Mouse (Mus musculus) neural tube, embryonic 13.5 days (tissue): ENCODE data around the gene Gprc5a. TPM values are rescaled to one million over a fixed set of nuclear protein-coding genes. Genes with fewer than 3 reads are reported as not detected.

Experiments
- ATAC-seq: fragments of 200-750 bp; cut with Nextera tagmentation; 2 replicates; pipeline ENCODE4 v1.8.0; 2017; ENCODE audit warnings: low read depth, mild to moderate bottlenecking, moderate TSS enrichment, moderate library complexity
- H3K27ac ChIP-seq: fragments of 300-500 bp; sonication (generic); replicated peaks from 2 replicates; pipeline ENCODE4 v1.5.1; 2015; ENCODE audit warnings: moderate library complexity, mild to moderate bottlenecking, inconsistent platforms
- H3K27me3 ChIP-seq: fragments of 300-500 bp; sonication (generic); 2 replicates; pipeline ENCODE4 v1.6.1; 2015; ENCODE audit warnings: mild to moderate bottlenecking, inconsistent platforms
- H3K36me3 ChIP-seq: fragments of 300-500 bp; sonication (generic); 2 replicates; pipeline ENCODE4 v1.6.1; 2015; ENCODE audit warnings: mild to moderate bottlenecking, inconsistent platforms
- H3K4me1 ChIP-seq: fragments of 300-500 bp; sonication (generic); replicated peaks from 2 replicates; pipeline ENCODE4 v1.6.1; 2015; ENCODE audit warnings: inconsistent platforms
- H3K4me2 ChIP-seq: fragments of 300-500 bp; sonication (generic); 2 replicates; pipeline ENCODE4 v1.6.1; 2015; ENCODE audit warnings: inconsistent platforms, mild to moderate bottlenecking, moderate library complexity
- H3K4me3 ChIP-seq: fragments of 300-500 bp; sonication (generic); 2 replicates; pipeline ENCODE4 v1.5.1; 2015; ENCODE audit warnings: mild to moderate bottlenecking, inconsistent platforms
- H3K9ac ChIP-seq: fragments of 300-500 bp; sonication (generic); 2 replicates; pipeline ENCODE4 v1.6.1; 2015; ENCODE audit warnings: moderate library complexity, mild to moderate bottlenecking, inconsistent platforms
- H3K9me3 ChIP-seq: fragments of 300-500 bp; sonication (generic); 2 replicates; pipeline ENCODE4 v1.6.1; 2016; ENCODE audit warnings: inconsistent platforms
- WGBS: fragments of 180-500 bp; shearing (Covaris S2); methylation state at CpG from one replicate; pipeline ENCODE4 v1.1.7; 2015; 5-methylcytosine and 5-hydroxymethylcytosine counted together
- polyA plus RNA-seq: library from polyadenylated mRNA; unstranded; fragments of >200 nt; fragmentation: Nextera tagmentation; extraction: Ambion mirVana; gene quantifications from 2 replicates; pipeline ENCODE4 v1.2.1, GENCODE M21; 2015

Gene Gprc5a
- polyA plus RNA-seq, 1 experiment from 2014 or later: 2.0 TPM

GRCm38 (mm10) chr6:135113114-135113436, 47.6 kb downstream of the Gprc5a start:
- Histone ChIP-seq H3K4me1 (peaks cover 16% of the 10 kb centered on the region), H3K9ac (no peak overlapping the region), H3K4me3 (no peak overlapping the region), H3K27me3 (peaks cover 26% of the 10 kb centered on the region), H3K36me3 (no peaks in the 10 kb centered on the region), H3K9me3 (no peaks in the 10 kb centered on the region), H3K4me2 (0 out of 2 replicates have a peak overlapping the region, but pooled peaks have one; percentile 1), H3K27ac (no peak overlapping the region)
- ATAC-seq: no peak
- 8% methylated on average over 6 of the region's 6 CpGs for WGBS

GRCm38 (mm10) chr6:135116479-135116878, 51.0 kb downstream of the Gprc5a start:
- H3K4me3 ChIP-seq: no peak overlapping the region
- no peaks in the 10 kb centered on the region for H3K36me3 ChIP-seq
- H3K9ac ChIP-seq: no peak overlapping the region
- H3K27me3 ChIP-seq: peaks cover 17% of the 10 kb centered on the region; the same call in 1 of the 2 replicates
- H3K4me2 ChIP-seq: no peak overlapping the region
- no peak for ATAC-seq
- no peaks in the 10 kb centered on the region for H3K9me3 ChIP-seq
- peaks cover 16% of the 10 kb centered on the region for H3K4me1 ChIP-seq
- WGBS: 92% methylated on average over 8 of the region's 8 CpGs
- no peak overlapping the region for H3K27ac ChIP-seq

- H3K4me3 ChIP-seq: no peak within 1 kb of the TSS
- WGBS: 89% methylated on average over 5 of the region's 5 CpGs
Observed at GRCm38 (mm10) chr6:135118183-135118582, 52.7 kb downstream of the Gprc5a start, which contains the start of gene Gprc5d. Gprc5d (minus strand) TSS chr6:135118283.

GRCm38 (mm10) chr6:135124755-135125380, 59.4 kb downstream of the Gprc5a start:
- no peak overlapping the region for H3K27ac ChIP-seq
- H3K4me3 ChIP-seq: no peak overlapping the region
- 51% methylated on average over 5 of the region's 5 CpGs for WGBS
- no peak for ATAC-seq
- no peaks in the 10 kb centered on the region for H3K9me3 ChIP-seq
- H3K4me1 ChIP-seq: no peaks in the 10 kb centered on the region
- no peak overlapping the region for H3K9ac ChIP-seq
- H3K27me3 ChIP-seq: no peaks in the 10 kb centered on the region
- H3K4me2 ChIP-seq: no peak overlapping the region
- no peaks in the 10 kb centered on the region for H3K36me3 ChIP-seq

More at GRCm38 (mm10) chr6:135118183-135118582, 52.7 kb downstream of the Gprc5a start, which contains the start of gene Gprc5d:
- ATAC-seq: no peak
- peaks cover 17% of the 10 kb centered on the region; the same call in 1 of the 2 replicates for H3K27me3 ChIP-seq
- no peaks in the 10 kb centered on the region for H3K36me3 ChIP-seq
- H3K9me3 ChIP-seq: no peaks in the 10 kb centered on the region
- H3K9ac ChIP-seq: no peak within 1 kb of the TSS
- no peak within 1 kb of the TSS for H3K4me2 ChIP-seq
- H3K27ac ChIP-seq: no peak within 1 kb of the TSS
- H3K4me1 ChIP-seq: peaks cover 3% of the 10 kb centered on the region

- no peak overlapping the region for H3K4me3 ChIP-seq
- no peaks in the 10 kb centered on the region for H3K36me3 ChIP-seq
- no peak overlapping the region for H3K4me2 ChIP-seq
- H3K27ac ChIP-seq: no peak overlapping the region
- 80% methylated on average over 7 of the region's 7 CpGs for WGBS
- ATAC-seq: no peak
- H3K27me3 ChIP-seq: no peaks in the 10 kb centered on the region
- no peak overlapping the region for H3K9ac ChIP-seq
- H3K9me3 ChIP-seq: no peaks in the 10 kb centered on the region
- peaks cover 9% of the 10 kb centered on the region for H3K4me1 ChIP-seq
Observed at GRCm38 (mm10) chr6:135133086-135133485, 67.6 kb downstream of the Gprc5a start.

- no peaks in the 10 kb centered on the region for H3K9me3 ChIP-seq
- peaks cover 13% of the 10 kb centered on the region for H3K4me1 ChIP-seq
- WGBS: 95% methylated on average over 9 of the region's 9 CpGs
- no peaks in the 10 kb centered on the region for H3K36me3 ChIP-seq
- no peak overlapping the region for H3K9ac ChIP-seq
- no peak overlapping the region for H3K4me2 ChIP-seq
- no peak for ATAC-seq
- H3K27ac ChIP-seq: no peak overlapping the region
- no peaks in the 10 kb centered on the region for H3K27me3 ChIP-seq
- no peak overlapping the region for H3K4me3 ChIP-seq
Observed at GRCm38 (mm10) chr6:135133486-135133885, 68.0 kb downstream of the Gprc5a start.

Other genes with a start within 250 kb of the Gprc5a start
- 3.5 and 4.1 TPM in 2 replicates for gene Crebl2, start 235.5 kb upstream of the Gprc5a start, polyA plus RNA-seq
- gene Gpr19, start 167.1 kb upstream of the Gprc5a start, polyA plus RNA-seq: 37.1 and 39.1 TPM in 2 replicates
- gene Cdkn1b, start 145.2 kb upstream of the Gprc5a start, polyA plus RNA-seq: 21.7 and 24.1 TPM in 2 replicates
- gene Apold1, start 83.9 kb upstream of the Gprc5a start, polyA plus RNA-seq: 3.0 and 4.6 TPM in 2 replicates
- 77.3 and 89.1 TPM in 2 replicates for gene Ddx47, start 54.0 kb upstream of the Gprc5a start, polyA plus RNA-seq
- not detected in 2 replicates for gene Gprc5d, start 52.6 kb downstream of the Gprc5a start, polyA plus RNA-seq
- 82.9 and 92.2 TPM in 2 replicates for gene Fam234b, start 132.3 kb downstream of the Gprc5a start, polyA plus RNA-seq
- 5.2 and 6.3 TPM in 2 replicates for gene Hebp1, start 132.4 kb downstream of the Gprc5a start, polyA plus RNA-seq
- gene Gsg1, start 188.7 kb downstream of the Gprc5a start, polyA plus RNA-seq: 0.33 and 0.61 TPM in 2 replicates
- gene Pbp2, start 244.8 kb downstream of the Gprc5a start, polyA plus RNA-seq: 0.20 TPM in 1 of 2 replicates, not detected in the other